Mouse (Mus musculus) adrenal gland, adult 18-20 months (tissue): ENCODE data around the gene G0s2. TPM values are rescaled to one million over a fixed set of nuclear protein-coding genes. Genes with fewer than 3 reads are reported as not detected.
"Not testable (repeated sequence)": the region's sequence is repeated elsewhere in the genome, so short reads cannot be mapped to it uniquely, and the experiment has no call there.

Experiments
- DNase-seq, 2 experiments: peaks; one replicate each; pipeline ENCODE4 v3.0.0; 2021 to 2022; ENCODE audit warnings: low spot score in 2 of 2
- total RNA-seq, 2 experiments: library from RNA; stranded (reverse); gene quantifications; 1 replicate in 1 of 2; 2 replicates in 1 of 2; pipeline ENCODE4 v1.2.3; 2021

G0s2 gene
- total RNA-seq, 2 experiments from 2014 or later = 129 to 206 TPM

- DNase-seq = no peak
Measured at GRCm38 (mm10) chr1:193289914-193290313, 16.9 kb upstream of the G0s2 start.

GRCm38 (mm10) chr1:193289076-193289475 lies 16.1 kb upstream of the G0s2 start:
- DNase-seq = no peak

- no peak for DNase-seq
Measured at GRCm38 (mm10) chr1:193287578-193287977, 14.6 kb upstream of the G0s2 start.

DNA sequence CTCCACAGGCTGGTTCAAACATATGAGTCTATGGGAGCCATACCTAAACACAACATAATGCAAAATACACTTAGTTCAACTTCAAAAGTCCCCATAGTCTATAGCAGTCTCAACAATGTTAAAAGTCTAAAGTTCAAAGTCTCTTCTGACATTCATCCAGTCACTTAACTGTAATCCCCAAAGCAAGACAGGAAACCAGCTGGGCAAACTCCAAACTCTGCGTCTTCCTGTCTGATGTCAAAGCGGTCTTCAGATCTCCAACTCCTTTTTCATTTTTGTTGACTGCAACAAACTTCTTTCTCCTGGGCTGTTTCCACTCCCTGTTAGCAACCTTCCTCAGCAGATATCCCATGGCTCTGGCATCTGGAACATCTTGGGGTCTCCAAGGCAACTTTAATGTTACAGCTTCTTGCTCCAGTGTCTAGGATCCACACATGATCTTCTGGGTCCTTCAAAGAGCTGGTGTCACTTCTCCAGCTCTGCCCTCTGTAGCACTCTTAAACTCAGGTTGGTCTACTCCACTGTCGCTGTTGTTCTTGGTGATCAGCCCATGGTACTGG lies 12.8 kb upstream of the G0s2 start:
- not testable (repeated sequence) for DNase-seq

- DNase-seq = no peak
Measured at GRCm38 (mm10) chr1:193284228-193284779, 11.3 kb upstream of the G0s2 start.

DNA sequence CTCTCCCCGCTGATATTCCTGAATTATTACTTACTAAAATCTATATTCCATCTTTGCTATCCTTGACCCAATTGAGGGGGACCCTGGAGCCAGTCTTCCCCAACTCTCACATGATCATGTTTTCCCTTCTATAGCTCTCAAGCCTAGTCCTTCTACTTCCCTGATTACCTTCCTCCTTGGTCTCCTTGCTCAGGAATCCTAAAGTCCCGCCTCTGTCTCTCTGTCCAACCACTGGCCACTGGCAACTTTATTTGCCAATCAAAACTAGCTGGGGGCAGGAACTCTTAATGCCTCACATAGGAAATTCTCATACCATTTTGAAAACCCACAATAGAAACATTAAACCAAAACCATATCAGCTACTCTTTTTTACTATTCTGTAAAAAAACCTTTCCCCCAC lies 8.3 kb upstream of the G0s2 start:
- DNase-seq = no peak

DNA sequence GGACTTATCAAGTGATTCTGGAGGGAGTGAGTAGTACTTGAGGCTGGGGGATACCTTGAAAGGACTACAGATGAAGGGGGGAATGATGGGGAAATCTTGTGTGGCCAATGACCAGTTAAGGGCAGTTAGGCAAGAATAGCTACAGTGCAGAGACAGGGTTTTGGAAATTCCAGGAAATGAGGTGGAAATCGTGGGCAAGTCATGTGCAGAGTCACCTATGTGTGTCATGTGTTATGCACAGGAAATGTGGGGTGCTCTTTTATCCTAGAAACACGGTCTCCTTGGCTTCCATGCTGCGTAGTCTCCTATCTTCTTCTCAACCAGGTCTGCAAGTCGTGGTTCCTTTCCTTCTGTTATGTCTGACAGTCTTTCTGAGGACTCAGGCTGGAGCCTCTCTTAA lies 6.5 kb upstream of the G0s2 start:
- no peak for DNase-seq

DNA sequence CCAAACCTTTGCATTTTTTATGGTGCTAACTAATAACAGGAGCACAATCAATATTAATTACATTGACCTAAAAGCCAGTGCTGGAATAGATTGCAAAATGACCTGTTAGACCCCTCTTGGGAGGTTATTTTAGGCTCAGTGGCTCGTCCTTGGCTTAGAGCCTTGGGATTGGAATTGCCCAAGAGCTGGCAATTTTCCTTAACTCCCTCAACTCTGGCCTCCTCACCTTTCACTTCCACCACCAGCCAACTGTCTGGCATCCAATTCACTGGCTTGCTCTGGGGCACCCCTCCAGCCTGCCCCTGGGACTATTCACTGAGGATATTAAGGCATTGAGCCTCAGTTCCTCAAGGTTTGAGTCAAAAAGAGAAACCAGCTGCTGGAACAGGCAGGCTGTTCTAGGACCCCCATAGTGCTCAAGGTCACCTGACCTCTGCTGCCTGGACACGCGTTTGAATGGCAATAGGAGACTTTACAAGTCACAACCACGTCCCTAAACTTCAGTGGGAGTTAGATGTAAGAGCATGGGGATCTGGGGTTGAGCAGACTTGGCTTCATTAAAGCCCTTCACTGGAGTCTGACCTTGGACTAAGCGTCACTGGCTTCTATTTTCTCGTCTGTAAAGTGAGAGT lies 5.5 kb upstream of the G0s2 start:
- DNase-seq = peak in 1 of 2 experiments; percentile 48

DNA sequence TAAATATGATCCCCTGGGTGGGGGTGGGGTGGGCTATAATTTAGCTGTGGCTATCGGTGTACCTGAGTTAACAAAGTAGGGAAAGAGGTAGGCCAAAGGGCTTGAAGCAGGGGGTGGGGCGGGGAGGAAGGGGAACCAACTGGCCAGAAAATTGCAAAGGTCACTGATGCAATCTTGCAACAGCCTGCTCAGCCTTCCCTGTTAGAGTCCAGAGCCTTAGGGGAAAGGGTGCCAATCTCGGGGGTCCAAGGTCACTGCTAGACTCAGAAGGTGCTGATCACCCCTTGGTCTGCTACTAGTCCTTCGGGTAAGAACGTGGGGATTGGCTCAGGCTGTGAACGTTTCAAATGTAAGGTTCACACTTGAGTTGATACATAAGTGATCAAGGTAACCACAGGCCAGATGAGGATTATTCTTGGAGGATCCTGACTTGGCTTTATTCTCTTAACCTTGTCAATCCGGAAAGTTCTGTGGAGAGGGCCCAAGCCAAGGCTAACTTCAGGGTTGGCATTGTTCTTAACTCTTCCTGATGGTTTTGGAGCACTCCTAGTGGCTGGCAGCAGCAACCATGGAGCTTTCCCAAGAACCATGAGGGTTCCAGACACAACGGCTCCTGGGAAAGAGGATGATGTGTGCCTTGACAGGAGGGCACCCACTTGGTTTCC lies 1.5 kb upstream of the G0s2 start:
- no peak for DNase-seq

GRCm38 (mm10) chr1:193272137-193272915 lies 691 bp downstream of the G0s2 start:
- DNase-seq = peak; percentile 43 to 48

GRCm38 (mm10) chr1:193270965-193271763 lies 1.9 kb downstream of the G0s2 start:
- no peak for DNase-seq

DNA sequence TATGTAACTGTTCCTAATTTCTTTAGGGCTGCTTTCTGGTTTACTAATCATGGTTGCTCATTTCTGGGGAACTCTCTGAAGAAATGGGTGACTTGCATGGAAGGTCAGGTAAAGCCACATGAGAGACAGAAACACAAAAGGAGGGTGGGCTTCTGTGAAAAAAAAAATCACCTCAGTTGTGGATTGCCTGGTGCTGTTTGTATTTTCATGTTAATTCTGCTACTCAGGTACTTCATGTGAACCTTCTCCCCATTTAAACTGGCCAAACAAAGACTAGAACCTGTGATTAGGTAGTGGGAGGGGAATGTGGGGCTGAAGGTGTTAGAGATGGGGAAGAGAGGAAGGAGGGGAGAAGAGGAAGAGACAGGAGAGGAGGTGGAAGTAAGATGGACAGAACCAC lies 7.3 kb downstream of the G0s2 start:
- no peak for DNase-seq

DNA sequence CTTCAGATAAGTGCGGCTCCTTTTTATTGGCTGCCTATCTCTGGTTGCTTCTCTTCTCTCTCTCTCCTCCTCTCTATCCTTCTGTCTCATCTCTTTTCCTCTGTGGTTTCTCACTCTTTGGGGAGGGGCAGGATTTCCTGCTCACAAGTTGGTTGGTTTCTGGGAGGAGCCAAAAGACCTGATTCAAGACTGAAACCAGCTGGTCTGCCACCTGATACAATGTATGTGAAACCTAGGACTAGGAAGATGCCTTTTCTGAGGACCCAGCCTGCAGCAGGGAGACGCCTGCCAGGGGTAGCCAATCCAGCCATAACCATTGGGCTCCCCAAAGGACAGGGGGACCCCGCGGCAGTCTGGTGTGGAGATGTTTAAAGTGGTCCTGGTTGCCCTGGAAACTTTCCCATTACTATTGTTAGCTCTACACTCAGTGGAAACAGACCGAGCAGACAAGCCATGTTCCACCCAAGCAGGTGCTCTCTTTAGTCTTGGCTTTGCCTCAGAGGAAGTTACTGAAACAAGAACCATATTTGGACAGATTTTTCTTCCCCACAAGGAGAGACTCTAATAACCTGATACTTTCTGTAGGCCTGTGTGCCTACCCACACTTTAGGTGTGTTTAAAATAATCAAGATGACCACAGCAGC lies 8.9 kb downstream of the G0s2 start, which contains the start of gene Hsd11b1:
TSS of gene Hsd11b1 (minus strand) at position 121 of the 644 bp plus-strand sequence.
- no peak for DNase-seq

DNA sequence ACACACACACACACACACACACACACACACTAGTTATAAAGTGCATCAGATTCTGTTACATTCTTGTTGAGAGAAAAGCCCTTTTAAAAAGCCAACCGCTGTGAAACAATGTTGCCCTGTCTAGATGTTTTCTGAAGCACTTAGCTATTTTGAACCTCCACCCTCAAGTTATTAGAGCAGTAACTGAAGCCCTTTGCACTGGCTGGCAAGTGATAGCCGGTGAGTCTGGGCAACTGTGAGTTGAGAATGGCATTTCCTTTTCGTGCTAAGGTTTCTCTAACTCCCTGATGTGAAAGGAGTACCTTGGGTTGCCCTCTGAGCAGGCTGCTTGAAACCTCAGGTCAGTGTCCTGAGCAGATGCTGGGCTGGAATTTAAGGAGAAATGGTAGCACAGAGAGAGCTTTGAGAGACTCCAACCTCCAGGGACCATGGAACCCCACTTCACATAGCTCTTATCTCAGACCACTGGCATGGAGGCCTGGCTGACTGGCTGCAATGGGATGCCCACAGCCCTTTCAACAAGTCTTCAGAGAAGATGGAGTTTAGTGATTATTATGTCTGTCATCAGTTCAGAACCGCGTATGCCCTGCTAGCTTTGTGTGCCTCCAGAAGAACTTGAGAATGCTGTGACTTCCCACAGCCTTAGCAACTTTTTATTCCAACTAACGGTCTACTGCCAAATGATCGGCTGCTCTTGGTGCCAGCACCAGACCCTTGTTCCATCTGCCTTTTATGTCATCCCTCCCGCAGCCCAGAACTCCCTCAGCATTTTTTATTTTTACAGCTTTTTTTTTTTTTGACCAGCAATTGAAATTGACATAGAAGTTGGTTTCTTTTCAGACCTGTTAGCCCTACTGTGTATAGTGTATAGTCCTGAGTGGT lies 9.8 kb downstream of the G0s2 start:
- no peak for DNase-seq

- no peak for DNase-seq
Measured at GRCm38 (mm10) chr1:193261897-193262548, 11.0 kb downstream of the G0s2 start.

DNA sequence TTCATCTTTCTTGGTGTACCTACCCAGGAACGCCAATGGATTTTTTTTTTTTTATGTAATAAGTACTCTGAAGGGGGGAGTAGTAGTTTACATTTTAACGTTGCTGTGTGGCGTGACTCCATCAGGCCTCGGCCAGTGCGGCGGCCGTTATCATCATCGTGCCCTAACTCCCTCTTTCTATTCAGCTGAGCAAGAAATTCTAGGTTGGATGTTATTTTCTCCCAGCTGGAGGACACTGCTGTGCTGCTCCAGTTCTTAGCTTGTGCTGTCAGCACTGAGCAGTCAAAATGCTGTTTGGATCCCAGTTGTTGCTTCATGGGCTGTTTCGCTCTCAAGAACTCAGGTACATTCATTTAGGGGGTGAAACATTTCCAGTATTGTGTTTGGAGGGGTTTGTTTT lies 13.5 kb downstream of the G0s2 start:
- no peak for DNase-seq

GRCm38 (mm10) chr1:193256621-193257098 lies 16.4 kb downstream of the G0s2 start:
- DNase-seq = no peak

DNA sequence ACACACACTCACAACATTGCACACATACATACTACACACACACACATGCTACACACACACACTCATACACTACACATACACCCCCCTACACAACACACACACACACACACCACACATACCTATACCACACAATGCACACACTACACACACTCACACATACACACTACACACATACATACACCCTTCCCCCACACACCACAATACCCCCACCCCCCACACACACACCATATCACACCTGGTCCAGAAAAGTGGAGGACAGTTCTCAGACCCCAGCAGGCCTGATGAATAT lies 16.8 kb downstream of the G0s2 start:
- no peak for DNase-seq
